Mouse (Mus musculus): ENCODE measurements around the gene Schip1.

Gene Schip1

GRCm38 (mm10) chr3:68377452-68378198 is 313.0 kb downstream of the Schip1 start:
- DNase-seq (ENCODE audit: extremely low read depth, insufficient read length, low spot score) = no peak

GRCm38 (mm10) chr3:68378799-68379198 is 314.2 kb downstream of the Schip1 start:
- DNase-seq (ENCODE audit: extremely low read depth, insufficient read length, low spot score) = no peak

GRCm38 (mm10) chr3:68379242-68379641 is 314.6 kb downstream of the Schip1 start:
- no peak for DNase-seq (ENCODE audit: extremely low read depth, insufficient read length, low spot score)

DNA sequence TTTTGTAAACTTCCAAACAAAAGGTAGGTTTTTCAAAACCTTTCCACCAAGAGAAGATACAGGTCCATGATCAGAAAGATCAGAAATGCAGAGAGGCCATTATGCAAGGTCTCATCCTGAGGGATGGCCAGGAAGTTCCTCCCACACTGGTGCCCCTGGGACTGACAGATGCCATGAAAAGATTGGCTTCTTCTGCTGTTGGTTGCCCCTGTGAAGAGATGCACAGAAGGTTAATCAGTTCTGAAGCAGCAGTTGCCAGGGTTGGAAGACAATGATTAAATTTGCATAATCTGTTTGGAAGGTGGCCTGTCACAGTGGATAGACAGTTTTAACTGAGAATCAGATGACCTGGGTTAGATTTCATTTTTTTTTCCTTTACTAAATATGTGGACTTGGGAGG is 319.1 kb downstream of the Schip1 start:
- DNase-seq (ENCODE audit: extremely low read depth, insufficient read length, low spot score) = no peak

- no peak for DNase-seq (ENCODE audit: extremely low read depth, insufficient read length, low spot score)
Measured at GRCm38 (mm10) chr3:68385544-68385943, 320.9 kb downstream of the Schip1 start.

DNA sequence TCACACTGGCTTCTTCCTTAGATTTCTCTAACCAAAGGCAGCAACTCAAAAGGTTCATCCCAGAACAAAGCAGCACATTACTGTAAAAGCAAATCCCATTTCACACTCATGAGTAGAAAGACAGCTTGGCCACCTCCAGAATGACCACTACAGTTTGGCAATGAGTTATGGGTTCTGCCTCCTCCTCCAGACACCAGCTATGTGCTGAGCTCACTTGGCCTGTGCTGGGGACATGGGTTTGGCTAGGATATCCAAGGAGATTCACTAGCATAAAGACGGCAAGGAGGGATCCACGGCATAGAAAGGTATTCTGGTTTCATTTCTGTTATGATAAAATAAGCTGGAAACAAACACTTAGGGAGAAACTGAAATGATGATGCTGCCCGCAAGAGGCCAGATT is 323.4 kb downstream of the Schip1 start:
- DNase-seq (ENCODE audit: extremely low read depth, insufficient read length, low spot score) = no peak

DNA sequence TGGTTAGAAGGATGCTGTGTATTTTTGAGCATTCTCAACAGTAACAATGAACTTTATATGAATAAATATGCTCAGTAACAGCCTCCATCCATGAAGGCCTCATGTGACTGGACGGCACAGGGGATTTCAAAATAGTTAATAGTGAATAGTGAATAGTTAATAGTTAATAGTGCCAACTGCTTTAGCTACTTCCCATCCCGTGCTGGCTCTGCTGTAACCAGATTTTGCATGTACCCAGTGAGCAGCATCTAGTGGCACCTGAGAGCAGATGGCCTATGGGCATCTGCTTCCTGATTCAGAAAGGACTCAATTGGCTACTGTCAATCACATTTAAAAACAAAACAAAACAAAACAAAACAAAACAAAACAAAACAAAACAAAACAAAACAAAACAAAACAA is 329.0 kb downstream of the Schip1 start:
- DNase-seq (ENCODE audit: extremely low read depth, insufficient read length, low spot score) = no peak

GRCm38 (mm10) chr3:68398691-68399090 is 334.1 kb downstream of the Schip1 start:
- no peak for DNase-seq (ENCODE audit: extremely low read depth, insufficient read length, low spot score)

DNA sequence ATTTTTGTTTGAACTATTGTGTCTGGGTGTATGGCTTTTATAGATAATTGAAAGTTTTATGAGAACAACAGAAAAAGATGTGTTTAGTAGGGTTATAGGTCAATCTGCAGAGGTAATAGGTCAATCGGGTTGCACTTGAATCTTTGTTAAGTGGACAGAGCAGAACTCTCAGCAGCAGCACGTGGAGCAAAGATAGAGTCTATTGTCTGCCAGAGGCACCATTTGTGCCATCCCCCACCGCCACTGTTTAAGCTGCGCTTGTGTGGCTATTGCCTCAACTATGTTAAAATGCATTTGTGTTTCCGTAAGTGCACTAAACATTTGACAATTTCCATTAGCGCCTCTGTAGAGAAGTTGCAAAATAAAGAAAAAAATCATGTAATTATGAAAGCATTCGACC is 335.5 kb downstream of the Schip1 start:
- no peak for DNase-seq (ENCODE audit: extremely low read depth, insufficient read length, low spot score)

GRCm38 (mm10) chr3:68403343-68403742 is 338.7 kb downstream of the Schip1 start:
- DNase-seq (ENCODE audit: extremely low read depth, insufficient read length, low spot score) = no peak

DNA sequence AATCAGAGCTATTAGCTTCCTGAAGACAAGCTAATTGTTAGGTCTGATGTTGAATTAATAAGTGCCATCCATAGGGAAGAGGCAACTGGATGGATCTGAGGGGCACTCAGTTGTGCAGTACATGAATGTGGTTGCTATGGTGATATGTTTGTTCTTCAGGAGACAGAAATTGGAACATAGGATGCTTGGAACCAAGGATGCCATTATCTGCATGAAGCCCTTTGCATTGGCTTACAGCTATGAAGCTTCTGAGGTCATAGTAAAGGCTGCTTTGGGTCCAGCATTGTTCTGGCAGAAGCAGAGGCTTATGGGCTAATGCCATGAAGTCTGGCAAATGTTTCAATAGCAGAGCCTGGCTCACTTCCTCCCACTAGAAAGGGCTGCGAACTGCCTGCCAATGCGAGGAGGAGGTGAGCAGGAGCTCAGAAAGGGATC is 339.2 kb downstream of the Schip1 start:
- no peak for DNase-seq (ENCODE audit: extremely low read depth, insufficient read length, low spot score)

DNA sequence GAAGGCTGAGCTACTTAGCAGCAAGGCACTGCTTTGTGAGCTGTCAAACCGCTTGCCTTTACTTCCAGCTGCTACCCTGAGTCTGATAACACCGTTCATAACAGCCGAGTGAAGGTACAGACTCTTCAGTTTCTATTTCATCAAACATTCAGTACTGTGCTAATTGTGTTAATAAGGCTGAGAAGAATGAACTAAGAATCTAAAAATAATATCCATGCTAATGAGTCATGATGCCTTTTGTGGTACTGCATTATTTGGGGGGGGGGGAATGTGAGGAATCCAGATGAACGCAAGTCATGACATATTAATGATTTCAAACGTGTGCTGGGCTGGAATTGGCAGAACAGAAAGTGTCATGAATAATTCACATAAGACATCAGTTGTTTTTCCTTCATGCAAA is 341.1 kb downstream of the Schip1 start:
- DNase-seq (ENCODE audit: extremely low read depth, insufficient read length, low spot score) = no peak

GRCm38 (mm10) chr3:68412262-68412661 is 347.7 kb downstream of the Schip1 start:
- DNase-seq (ENCODE audit: extremely low read depth, insufficient read length, low spot score) = no peak

- no peak for DNase-seq (ENCODE audit: extremely low read depth, insufficient read length, low spot score)
Measured at GRCm38 (mm10) chr3:68419792-68420191, 355.2 kb downstream of the Schip1 start.

- no peak for DNase-seq (ENCODE audit: extremely low read depth, insufficient read length, low spot score)
Measured at GRCm38 (mm10) chr3:68420927-68421326, 356.3 kb downstream of the Schip1 start.

DNA sequence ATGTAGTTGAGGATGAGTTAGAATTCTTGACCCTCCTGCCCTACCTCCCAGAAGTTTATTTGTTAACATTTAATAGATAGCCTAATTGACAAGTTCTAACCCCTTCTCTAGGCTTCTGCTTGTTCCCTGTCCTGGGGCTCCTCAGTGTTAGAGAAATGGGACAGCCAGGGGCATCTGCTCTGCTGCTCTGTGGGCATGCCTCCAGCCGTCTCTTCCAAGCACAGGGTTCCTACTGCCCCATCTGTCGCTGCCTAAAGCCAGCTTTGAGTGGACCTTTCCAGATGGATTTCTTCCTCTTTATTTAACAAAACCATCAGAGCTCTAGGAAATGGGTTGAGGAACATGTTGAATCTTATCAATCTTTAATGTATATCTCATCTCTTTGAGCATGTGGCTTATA is 357.2 kb downstream of the Schip1 start:
- DNase-seq (ENCODE audit: extremely low read depth, insufficient read length, low spot score) = no peak

- DNase-seq (ENCODE audit: extremely low read depth, insufficient read length, low spot score) = no peak
Measured at GRCm38 (mm10) chr3:68428081-68428480, 363.5 kb downstream of the Schip1 start.

DNA sequence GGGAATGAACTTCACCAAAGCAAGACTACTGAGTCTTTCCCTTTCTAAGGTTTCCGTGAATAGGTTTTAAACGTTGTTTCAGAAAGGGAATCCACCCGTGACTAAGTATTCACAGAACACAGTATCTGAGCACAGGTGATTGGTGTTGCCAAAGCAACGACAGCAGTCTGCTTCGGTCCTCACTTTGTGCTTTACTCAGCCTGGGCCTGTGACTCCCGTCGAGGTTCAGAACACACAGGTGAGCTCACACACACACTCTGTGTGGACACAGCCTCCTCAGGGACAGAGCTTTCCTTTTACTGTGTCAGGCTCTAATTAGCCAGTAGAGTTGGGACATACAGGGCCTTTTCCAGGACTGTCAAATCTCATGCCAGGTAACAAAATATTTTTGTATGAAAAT is 369.8 kb downstream of the Schip1 start:
- DNase-seq (ENCODE audit: extremely low read depth, insufficient read length, low spot score) = no peak

DNA sequence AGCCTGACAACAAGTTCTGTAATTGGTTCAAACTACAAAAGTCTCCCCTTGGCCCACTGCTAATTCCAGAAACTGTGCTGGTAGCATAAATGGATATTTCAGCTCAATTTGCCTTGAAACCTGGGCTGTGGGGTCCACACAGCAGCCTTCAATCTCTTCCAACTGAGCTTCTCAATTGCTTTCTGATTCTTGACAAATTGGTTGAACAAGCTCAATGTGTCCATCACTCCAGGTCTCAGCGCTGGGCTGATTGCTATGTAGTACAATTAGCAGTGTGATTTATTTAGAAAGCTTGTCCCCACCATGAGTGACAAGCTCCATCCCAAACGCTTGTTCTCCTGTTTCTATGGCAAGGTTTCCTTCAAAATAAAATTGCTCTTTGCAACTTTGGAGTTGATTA is 370.3 kb downstream of the Schip1 start:
- no peak for DNase-seq (ENCODE audit: extremely low read depth, insufficient read length, low spot score)

GRCm38 (mm10) chr3:68448480-68448879 is 383.9 kb downstream of the Schip1 start:
- DNase-seq (ENCODE audit: extremely low read depth, insufficient read length, low spot score) = no peak

GRCm38 (mm10) chr3:68451634-68452033 is 387.0 kb downstream of the Schip1 start:
- no peak for DNase-seq (ENCODE audit: extremely low read depth, insufficient read length, low spot score)

DNA sequence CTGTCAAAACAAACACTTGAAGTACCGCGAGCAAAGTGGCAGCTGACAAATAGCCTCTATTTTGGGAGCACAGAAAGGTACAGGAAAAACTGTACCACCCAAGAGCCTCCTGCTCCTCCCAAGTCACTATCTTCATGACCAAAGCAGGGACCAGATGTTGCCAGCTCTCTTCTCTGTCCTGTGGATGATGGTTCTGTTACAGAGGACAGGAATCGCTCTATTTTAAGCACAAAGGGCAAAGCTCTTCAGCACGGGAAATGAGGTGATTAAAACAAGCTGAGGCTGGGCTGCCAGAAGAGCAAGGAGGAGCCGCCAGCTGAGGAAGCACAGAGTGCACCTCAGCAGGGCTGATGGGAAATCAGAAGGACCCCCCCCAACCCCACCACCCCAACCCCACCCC is 388.7 kb downstream of the Schip1 start:
- DNase-seq (ENCODE audit: extremely low read depth, insufficient read length, low spot score) = no peak

Data from 3134 (cell line).